8 mouse cellular contexts compared by ENCODE assay signal in genomic region chr9:108489702-108490558, GRCm38 (mm10). TPM values are rescaled to one million over a fixed set of nuclear protein-coding genes. Genes with fewer than 3 reads are reported as not detected.
DNase-seq lines count a peak whose midpoint lies in the region; ATAC-seq lines count a peak whose summit lies in the region.

No protein-coding gene starts in this region.

- no peak for DNase-seq in heart, postnatal 10 days
- no peak for DNase-seq in liver, embryonic 13.5 days
- peak; percentile 49 for DNase-seq in testis, postnatal 14 days (ENCODE audit: low spot score)
- no peak for DNase-seq in layer of hippocampus, adult 11-12 months (ENCODE audit: low spot score)

- H3K4me2 ChIP-seq in heart, embryonic 11.5 days = peak overlapping the region; percentile 90
- peak overlapping the region; percentile 89 for H3K4me2 ChIP-seq in forebrain, embryonic 12.5 days
- peak overlapping the region; percentile 93 for H3K4me2 ChIP-seq in liver, embryonic 13.5 days

- intact Hi-C loops in heart, postnatal 10 days (cut with DNase I) = no loop called here

- H3K9me3 ChIP-seq in heart, embryonic 11.5 days (replicated peaks; ENCODE audit: control insufficient read depth, low read length) = no peaks in the 10 kb centered on the region
- no peaks in the 10 kb centered on the region for H3K9me3 ChIP-seq in forebrain, embryonic 12.5 days
- H3K9me3 ChIP-seq in liver, embryonic 13.5 days (replicated peaks) = no peaks in the 10 kb centered on the region

- H3K27me3 ChIP-seq in heart, embryonic 11.5 days (ENCODE audit: control insufficient read depth, insufficient read depth, low read length) = no peaks in the 10 kb centered on the region
- no peaks in the 10 kb centered on the region for H3K27me3 ChIP-seq in forebrain, embryonic 12.5 days
- no peaks in the 10 kb centered on the region for H3K27me3 ChIP-seq in liver, embryonic 13.5 days

- H3K9ac ChIP-seq in heart, embryonic 11.5 days (ENCODE audit: low read depth, low read length) = peak overlapping the region; percentile 92
- peak overlapping the region; percentile 95 for H3K9ac ChIP-seq in forebrain, embryonic 12.5 days
- peak overlapping the region; percentile 95 for H3K9ac ChIP-seq in liver, embryonic 13.5 days

- peak overlapping the region; percentile 99 for H3K27ac ChIP-seq in heart, embryonic 11.5 days (ENCODE audit: low read depth, low read length)
- H3K27ac ChIP-seq in forebrain, embryonic 12.5 days = peak overlapping the region; percentile 97
- H3K27ac ChIP-seq in liver, embryonic 13.5 days = peak overlapping the region; percentile 96

- H3K36me3 ChIP-seq in heart, embryonic 11.5 days (ENCODE audit: control insufficient read depth, insufficient read depth, low read length) = peaks cover 67% of the 10 kb centered on the region
- peaks cover 75% of the 10 kb centered on the region for H3K36me3 ChIP-seq in forebrain, embryonic 12.5 days (replicated peaks)
- H3K36me3 ChIP-seq in liver, embryonic 13.5 days = peaks cover 44% of the 10 kb centered on the region

- ATAC-seq in heart, embryonic 11.5 days (replicated peaks; ENCODE audit: insufficient number of reproducible peaks, low FRiP score, low TSS enrichment) = no peak; the same call in 1 of the 2 replicates
- ATAC-seq in CD4-positive, CD25-positive, alpha-beta regulatory T cell, adult 4 months = peak; percentile 18
- ATAC-seq in forebrain, embryonic 12.5 days (ENCODE audit: low FRiP score) = peak; percentile 45; the same call in 1 of the 2 replicates
- no peak for ATAC-seq in liver, embryonic 13.5 days (ENCODE audit: low read depth)
- ATAC-seq in megakaryocyte-erythroid progenitor cell, adult 5-6 weeks (replicated peaks; ENCODE audit: low FRiP score, low TSS enrichment, poor library complexity, severe bottlenecking) = no peak

- 64% methylated on average over 26 of the region's 26 CpGs for WGBS in heart, embryonic 11.5 days (ENCODE audit: insufficient replicate concordance)
- WGBS in forebrain, embryonic 12.5 days = 67% methylated on average over 26 of the region's 26 CpGs
- 69% methylated on average over 26 of the region's 26 CpGs for WGBS in liver, embryonic 13.5 days (ENCODE audit: insufficient replicate concordance)

- H3K4me3 ChIP-seq in heart, embryonic 11.5 days (ENCODE audit: low read depth, low read length) = peak overlapping the region; percentile 90
- H3K4me3 ChIP-seq in forebrain, embryonic 12.5 days (replicated peaks) = peak overlapping the region; percentile 98
- peak overlapping the region; percentile 98 for H3K4me3 ChIP-seq in liver, embryonic 13.5 days (replicated peaks)

- peaks cover 15% of the 10 kb centered on the region for H3K4me1 ChIP-seq in heart, embryonic 11.5 days (ENCODE audit: control insufficient read depth, insufficient read depth, low read length)
- peaks cover 22% of the 10 kb centered on the region for H3K4me1 ChIP-seq in forebrain, embryonic 12.5 days
- H3K4me1 ChIP-seq in liver, embryonic 13.5 days (replicated peaks) = peaks cover 27% of the 10 kb centered on the region

RNA-seq across cellular contexts. Expression of gene Usp19, which starts 0.5 kb away (rescaled TPM):
- polyA plus RNA-seq in heart, embryonic 11.5 days (2014; fragmentation: Nextera tagmentation; extraction: Ambion mirVana) = 48.9 and 57.4 TPM in 2 replicates
- total RNA-seq in heart, postnatal 10 days (2021) = 100 to 1,000 TPM in 1 of 2 experiments, 10 to 100 TPM in 1; 98.4 to 103 TPM
- polyA plus RNA-seq in CD4-positive, CD25-positive, alpha-beta regulatory T cell, adult 4 months (2017; shearing (Covaris generic)) = 10 to 100 TPM; 15.1 to 16.6 TPM
- polyA plus RNA-seq in forebrain, embryonic 12.5 days (2016; fragmentation: Nextera tagmentation; extraction: Ambion mirVana) = 101 and 103 TPM in 2 replicates
- polyA plus RNA-seq in liver, embryonic 13.5 days (2015; fragmentation: Nextera tagmentation; extraction: Ambion mirVana) = 26.0 and 27.0 TPM in 2 replicates
- total RNA-seq in megakaryocyte-erythroid progenitor cell, adult 5-6 weeks (2014; fragmentation: Nextera tagmentation) = 127 and 134 TPM in 2 replicates
- 37.8 and 51.0 TPM in 2 replicates for total RNA-seq in megakaryocyte-erythroid progenitor cell, adult 5-6 weeks (2017)

RNA-seq across cellular contexts. Expression of gene Lamb2, which starts 10.4 kb away (rescaled TPM):
- polyA plus RNA-seq in heart, embryonic 11.5 days (2014; fragmentation: Nextera tagmentation; extraction: Ambion mirVana) = 22.7 and 30.4 TPM in 2 replicates
- total RNA-seq in heart, postnatal 10 days (2021) = 100 to 1,000 TPM; 284 to 331 TPM
- polyA plus RNA-seq in CD4-positive, CD25-positive, alpha-beta regulatory T cell, adult 4 months (2017; shearing (Covaris generic)) = under 1 TPM; 0.10 to 0.13 TPM
- 37.9 and 39.5 TPM in 2 replicates for polyA plus RNA-seq in forebrain, embryonic 12.5 days (2016; fragmentation: Nextera tagmentation; extraction: Ambion mirVana)
- polyA plus RNA-seq in liver, embryonic 13.5 days (2015; fragmentation: Nextera tagmentation; extraction: Ambion mirVana) = 5.3 and 6.4 TPM in 2 replicates
- total RNA-seq in megakaryocyte-erythroid progenitor cell, adult 5-6 weeks (2014; fragmentation: Nextera tagmentation) = not detected in 2 replicates
- 0.66 TPM in 1 of 2 replicates, not detected in the other for total RNA-seq in megakaryocyte-erythroid progenitor cell, adult 5-6 weeks (2017)

RNA-seq across cellular contexts. Expression of gene Qars, which starts 17.6 kb away (rescaled TPM):
- 86.7 and 89.6 TPM in 2 replicates for polyA plus RNA-seq in heart, embryonic 11.5 days (2014; fragmentation: Nextera tagmentation; extraction: Ambion mirVana)
- total RNA-seq in heart, postnatal 10 days (2021) = 10 to 100 TPM; 84.4 to 86.3 TPM
- 100 to 1,000 TPM; 132 to 223 TPM for polyA plus RNA-seq in CD4-positive, CD25-positive, alpha-beta regulatory T cell, adult 4 months (2017; shearing (Covaris generic))
- 85.7 and 91.4 TPM in 2 replicates for polyA plus RNA-seq in forebrain, embryonic 12.5 days (2016; fragmentation: Nextera tagmentation; extraction: Ambion mirVana)
- polyA plus RNA-seq in liver, embryonic 13.5 days (2015; fragmentation: Nextera tagmentation; extraction: Ambion mirVana) = 63.1 and 66.1 TPM in 2 replicates
- 356 and 390 TPM in 2 replicates for total RNA-seq in megakaryocyte-erythroid progenitor cell, adult 5-6 weeks (2014; fragmentation: Nextera tagmentation)
- 235 and 321 TPM in 2 replicates for total RNA-seq in megakaryocyte-erythroid progenitor cell, adult 5-6 weeks (2017)

RNA-seq across cellular contexts. Expression of gene Qrich1, which starts 26.7 kb away (rescaled TPM):
- 103 and 109 TPM in 2 replicates for polyA plus RNA-seq in heart, embryonic 11.5 days (2014; fragmentation: Nextera tagmentation; extraction: Ambion mirVana)
- 10 to 100 TPM; 83.5 to 89.6 TPM for total RNA-seq in heart, postnatal 10 days (2021)
- polyA plus RNA-seq in CD4-positive, CD25-positive, alpha-beta regulatory T cell, adult 4 months (2017; shearing (Covaris generic)) = 10 to 100 TPM; 77.2 to 91.3 TPM
- 170 and 171 TPM in 2 replicates for polyA plus RNA-seq in forebrain, embryonic 12.5 days (2016; fragmentation: Nextera tagmentation; extraction: Ambion mirVana)
- polyA plus RNA-seq in liver, embryonic 13.5 days (2015; fragmentation: Nextera tagmentation; extraction: Ambion mirVana) = 46.2 and 61.1 TPM in 2 replicates
- total RNA-seq in megakaryocyte-erythroid progenitor cell, adult 5-6 weeks (2014; fragmentation: Nextera tagmentation) = 115 and 171 TPM in 2 replicates
- 146 and 150 TPM in 2 replicates for total RNA-seq in megakaryocyte-erythroid progenitor cell, adult 5-6 weeks (2017)

RNA-seq across cellular contexts. Expression of gene Klhdc8b, which starts 28.5 kb away (rescaled TPM):
- 58.1 and 71.8 TPM in 2 replicates for polyA plus RNA-seq in heart, embryonic 11.5 days (2014; fragmentation: Nextera tagmentation; extraction: Ambion mirVana)
- 10 to 100 TPM; 29.2 to 33.4 TPM for total RNA-seq in heart, postnatal 10 days (2021)
- 1 to 10 TPM; 1.6 to 2.2 TPM for polyA plus RNA-seq in CD4-positive, CD25-positive, alpha-beta regulatory T cell, adult 4 months (2017; shearing (Covaris generic))
- polyA plus RNA-seq in forebrain, embryonic 12.5 days (2016; fragmentation: Nextera tagmentation; extraction: Ambion mirVana) = 67.6 and 70.0 TPM in 2 replicates
- polyA plus RNA-seq in liver, embryonic 13.5 days (2015; fragmentation: Nextera tagmentation; extraction: Ambion mirVana) = 12.3 and 12.8 TPM in 2 replicates
- total RNA-seq in megakaryocyte-erythroid progenitor cell, adult 5-6 weeks (2014; fragmentation: Nextera tagmentation) = 8.0 and 29.6 TPM in 2 replicates
- 6.2 and 21.7 TPM in 2 replicates for total RNA-seq in megakaryocyte-erythroid progenitor cell, adult 5-6 weeks (2017)

Comparison
In these comparisons a context has a peak if more than half of its experiments do, and no peak if none do; other contexts are left out.
1. ATAC-seq: peak in CD4-positive, CD25-positive, alpha-beta regulatory T cell, adult 4 months (single experiment) and forebrain, embryonic 12.5 days (single experiment); none in heart, embryonic 11.5 days (single experiment), liver, embryonic 13.5 days (single experiment) and megakaryocyte-erythroid progenitor cell, adult 5-6 weeks (single experiment).
2. Peak in every context shown above with its lines, with median percentiles within 50 percentile points of each other: H3K27ac ChIP-seq, H3K4me2 ChIP-seq, H3K4me3 ChIP-seq and H3K9ac ChIP-seq.